Mouse (Mus musculus): ENCODE results near the gene Pacs2.

GRCm38 (mm10) chr12:113013604-113014558 is at the start of gene Pacs2:
- no peak for TF ChIP-seq CTCF (IDR thresholded peaks at IDR 0.05; ENCODE audit: low read depth)
- TF ChIP-seq EP300 (IDR thresholded peaks at IDR 0.05; ENCODE audit: low read depth) = no peak

Data from liver, postnatal 0 days (tissue).